ENCODE assay signal across 8 mouse cellular contexts in the genomic region with DNA sequence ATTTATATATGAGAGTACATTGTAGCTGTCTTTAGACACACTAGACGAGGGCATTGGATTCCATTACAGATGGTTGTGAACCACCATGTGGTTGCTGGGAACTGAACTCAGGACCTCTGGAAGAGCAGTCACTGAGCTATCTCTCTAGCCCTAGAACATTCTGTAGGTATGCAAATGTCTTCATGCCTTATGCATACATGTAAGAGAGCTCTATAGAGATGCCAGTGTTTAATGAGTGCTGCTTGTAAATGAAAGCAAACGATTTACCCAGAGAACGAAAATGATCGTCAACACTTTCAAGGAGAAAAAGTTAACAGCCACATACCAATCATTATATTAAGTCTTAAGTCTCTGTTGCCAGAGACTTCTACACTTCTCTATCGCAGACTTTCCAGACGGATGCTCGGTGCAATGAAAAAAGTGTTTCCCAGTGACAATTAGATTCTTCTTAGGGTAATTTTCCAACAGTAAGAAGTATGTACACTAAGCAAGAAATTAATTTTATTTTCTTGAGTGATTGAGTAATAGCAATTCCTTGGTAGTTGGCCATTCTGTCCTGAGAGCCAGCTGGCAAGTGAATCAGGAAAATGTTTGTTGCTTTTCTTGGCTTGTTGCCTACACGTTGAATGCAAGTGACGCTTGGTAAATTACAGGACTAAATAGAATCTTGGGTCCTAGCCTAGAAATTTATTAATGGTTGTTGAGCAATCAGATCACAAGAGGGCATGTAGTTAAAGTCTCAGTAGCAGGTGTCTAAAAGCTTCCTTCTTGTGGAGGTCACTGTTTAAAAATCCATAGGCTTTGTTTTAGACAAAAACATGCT.
DNase-seq lines count a peak whose midpoint lies in the region; ATAC-seq and TF ChIP-seq lines count a peak whose summit lies in the region.

No protein-coding gene starts in this region.

- H3K4me2 ChIP-seq in liver, embryonic 11.5 days = no peak overlapping the region

- no peaks in the 10 kb centered on the region for H3K4me1 ChIP-seq in heart, embryonic 10.5 days
- peaks cover 2% of the 10 kb centered on the region; the same call in 1 of the 2 replicates for H3K4me1 ChIP-seq in embryonic fibroblast, embryonic 13.5 days (ENCODE audit: control insufficient read depth, insufficient read depth, low read length)
- no peaks in the 10 kb centered on the region for H3K4me1 ChIP-seq in liver, embryonic 11.5 days (replicated peaks; ENCODE audit: control insufficient read depth, insufficient read depth, low read length)

- TF ChIP-seq CTCF in embryonic fibroblast, embryonic 13.5 days (IDR thresholded peaks at IDR 0.05; ENCODE audit: borderline replicate concordance, insufficient read depth, low read length) = no peak

- H3K36me3 ChIP-seq in heart, embryonic 10.5 days = no peaks in the 10 kb centered on the region
- H3K36me3 ChIP-seq in liver, embryonic 11.5 days (ENCODE audit: control insufficient read depth, insufficient read depth, low read length) = no peaks in the 10 kb centered on the region

- H3K27ac ChIP-seq in heart, embryonic 10.5 days = no peak overlapping the region
- peak overlapping the region; percentile 55; the same call in 1 of the 2 replicates for H3K27ac ChIP-seq in embryonic fibroblast, embryonic 13.5 days (ENCODE audit: insufficient read depth, low read length)
- H3K27ac ChIP-seq in liver, embryonic 11.5 days (ENCODE audit: low read depth, low read length) = no peak overlapping the region

- TF ChIP-seq POLR2A in embryonic fibroblast, embryonic 13.5 days (IDR thresholded peaks at IDR 0.05; ENCODE audit: low read depth, low read length) = no peak

- no peaks in the 10 kb centered on the region for H3K27me3 ChIP-seq in heart, embryonic 10.5 days (ENCODE audit: insufficient read depth, poor library complexity, severe bottlenecking)
- H3K27me3 ChIP-seq in liver, embryonic 11.5 days (replicated peaks; ENCODE audit: control insufficient read depth, insufficient read depth, low read length) = no peaks in the 10 kb centered on the region

- ATAC-seq in liver, embryonic 11.5 days (replicated peaks; ENCODE audit: low FRiP score) = no peak
- no peak for ATAC-seq in monocyte, adult 5-6 weeks (replicated peaks; ENCODE audit: insufficient number of reproducible peaks, low FRiP score, low TSS enrichment, poor library complexity, severe bottlenecking)

- H3K9me3 ChIP-seq in heart, embryonic 10.5 days = no peaks in the 10 kb centered on the region
- H3K9me3 ChIP-seq in liver, embryonic 11.5 days (ENCODE audit: control insufficient read depth, low read length) = no peaks in the 10 kb centered on the region

- H3K9ac ChIP-seq in liver, embryonic 11.5 days (ENCODE audit: low read depth, low read length) = no peak overlapping the region

- WGBS in heart, embryonic 10.5 days = 91% methylated on average over 9 of the region's 9 CpGs
- WGBS in liver, embryonic 11.5 days = 91% methylated on average over 9 of the region's 9 CpGs

- no peak overlapping the region for H3K4me3 ChIP-seq in heart, embryonic 10.5 days
- H3K4me3 ChIP-seq in embryonic fibroblast, embryonic 13.5 days (ENCODE audit: insufficient read depth, low read length) = no peak overlapping the region
- no peak overlapping the region for H3K4me3 ChIP-seq in liver, embryonic 11.5 days (ENCODE audit: low read depth, low read length)

- DNase-seq in heart, adult 8-10 months (ENCODE audit: low spot score) = peak; percentile 38
- no peak for DNase-seq in heart, embryonic 10.5 days (ENCODE audit: low spot score)
- peak; percentile 83 for DNase-seq in adipocyte (ENCODE audit: low spot score)
- DNase-seq in kidney, postnatal 36 days = peak; percentile 51 to 83
- no peak for DNase-seq in spleen, adult 12 weeks (ENCODE audit: low spot score)
- DNase-seq in liver, embryonic 11.5 days (ENCODE audit: low spot score) = no peak

Comparison
In these comparisons a context has a peak if more than half of its experiments do, and no peak if none do; other contexts are left out.
1. DNase-seq: peak in heart, adult 8-10 months (single experiment), adipocyte (single experiment) and kidney, postnatal 36 days (2 of 2); none in heart, embryonic 10.5 days (single experiment), spleen, adult 12 weeks (single experiment) and liver, embryonic 11.5 days (single experiment).